Mouse (Mus musculus): ENCODE measurements around the gene Actr6. TPM values are rescaled to one million over a fixed set of nuclear protein-coding genes. Genes with fewer than 3 reads are reported as not detected.
"Not testable (repeated sequence)": the region's sequence is repeated elsewhere in the genome, so short reads cannot be mapped to it uniquely, and the experiment has no call there.

Gene Actr6
- total RNA-seq, 4 experiments from 2014 or later = 19.8 to 22.5 (median 20.9) TPM

GRCm38 (mm10) chr10:89681706-89682105 lies 50.4 kb downstream of the Actr6 start:
- DNase-seq (ENCODE audit: low spot score in 2 of 2) = no peak

DNA sequence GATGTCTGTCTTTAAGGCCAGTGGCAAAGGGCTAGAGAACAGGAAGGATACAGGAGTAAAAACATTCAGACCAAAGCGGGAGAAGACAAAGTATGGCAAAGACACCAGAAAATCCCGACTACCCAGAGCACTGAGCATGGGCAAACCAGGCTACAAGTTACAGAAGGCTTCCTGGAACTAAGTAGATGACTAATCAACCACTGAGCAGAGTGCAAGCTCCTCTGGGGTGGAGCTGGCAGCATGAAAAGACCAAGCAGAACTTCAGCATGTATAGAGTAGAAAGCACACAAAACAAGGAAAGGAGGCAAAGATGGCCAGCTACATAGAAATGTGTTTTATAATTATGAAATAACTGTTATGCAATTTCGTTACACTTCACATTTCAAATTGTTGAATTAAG lies 51.6 kb downstream of the Actr6 start:
- no peak for DNase-seq (ENCODE audit: low spot score in 2 of 2)

GRCm38 (mm10) chr10:89679448-89679847 lies 52.6 kb downstream of the Actr6 start:
- no peak for DNase-seq (ENCODE audit: low spot score in 2 of 2)

- DNase-seq (ENCODE audit: low spot score in 2 of 2) = no peak
These were observed 54.0 kb downstream of the Actr6 start for GRCm38 (mm10) chr10:89678054-89678453.

DNA sequence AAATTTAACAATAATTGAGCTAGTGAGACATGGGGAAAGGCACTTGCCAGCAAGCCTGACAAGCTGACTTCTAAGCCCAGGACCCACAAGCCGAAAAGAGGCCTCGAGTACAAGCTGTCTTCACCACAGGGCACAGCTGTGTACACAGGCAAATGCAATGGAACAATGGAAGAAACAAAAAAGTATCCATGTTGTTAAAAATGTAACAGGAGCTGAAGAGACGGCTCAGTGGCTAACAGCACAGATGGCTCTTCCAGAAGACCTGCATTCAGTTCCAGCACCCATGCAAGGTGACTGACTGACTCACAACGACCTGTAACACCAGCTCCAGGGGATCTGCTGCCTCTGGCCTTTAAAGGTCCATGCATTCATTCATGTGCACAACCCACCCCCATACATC lies 55.5 kb downstream of the Actr6 start:
- no peak for DNase-seq (ENCODE audit: low spot score in 2 of 2)

- DNase-seq (ENCODE audit: low spot score in 2 of 2) = not testable (repeated sequence)
These were observed 61.7 kb downstream of the Actr6 start for GRCm38 (mm10) chr10:89670371-89670770.

DNA sequence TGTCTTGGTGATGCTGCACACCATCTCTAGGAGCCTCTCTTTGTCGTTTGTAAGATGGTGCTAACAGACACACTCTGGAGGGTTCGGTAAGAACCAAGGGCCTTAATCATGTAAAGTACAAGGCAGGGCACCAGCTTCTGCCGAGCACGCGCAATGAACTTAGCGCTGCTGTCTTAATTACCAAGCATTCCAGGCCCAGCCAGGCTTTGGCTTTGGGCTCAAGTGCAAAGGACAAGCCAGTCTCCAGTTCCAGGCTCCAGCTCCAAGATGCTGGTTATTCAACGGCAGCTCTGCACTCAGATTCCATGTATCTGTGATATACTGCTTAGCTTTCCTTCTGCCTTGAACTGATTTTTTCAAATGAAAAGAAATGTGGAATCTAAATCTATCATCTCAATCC lies 64.5 kb downstream of the Actr6 start:
- no peak for DNase-seq (ENCODE audit: low spot score in 2 of 2)

GRCm38 (mm10) chr10:89665679-89666078 lies 66.4 kb downstream of the Actr6 start:
- no peak for DNase-seq (ENCODE audit: low spot score in 2 of 2)

GRCm38 (mm10) chr10:89664977-89665645 lies 67.0 kb downstream of the Actr6 start:
- DNase-seq (ENCODE audit: low spot score in 2 of 2) = no peak

Other genes with a start within 250 kb of the Actr6 start
- under 1 TPM in 3 of 4 experiments, not detected in 1; 0.16 to 0.30 (median 0.26) TPM for gene Nr1h4, start 198.7 kb downstream of the Actr6 start, total RNA-seq (2022)
- gene Slc17a8, start 111.0 kb downstream of the Actr6 start, total RNA-seq (2022) = 1 to 10 TPM; 3.0 to 5.3 (median 3.5) TPM
- gene Scyl2, start 46.0 kb downstream of the Actr6 start, total RNA-seq (2022) = 10 to 100 TPM; 29.6 to 36.9 (median 33.4) TPM
- 10 to 100 TPM; 77.4 to 87.0 (median 84.8) TPM for gene Uhrf1bp1l, start 12.7 kb upstream of the Actr6 start, total RNA-seq (2022)
- gene Anks1b, start 141.2 kb upstream of the Actr6 start, total RNA-seq (2022) = 100 to 1,000 TPM; 419 to 472 (median 449) TPM